Mouse (Mus musculus) erythroblast, embryonic 14.5 days (primary cell): ENCODE results near the gene Daam1. TPM values are rescaled to one million over a fixed set of nuclear protein-coding genes. Genes with fewer than 3 reads are reported as not detected.

Experiments used
- H3K27me3 ChIP-seq: 2 replicates; pipeline ENCODE4 v1.6.1; 2012; ENCODE audit warnings: inconsistent platforms; ENCODE audit not compliant: control insufficient read depth
- H3K36me3 ChIP-seq: 2 replicates; pipeline ENCODE4 v1.6.1; 2012; ENCODE audit warnings: mild to moderate bottlenecking, inconsistent platforms; ENCODE audit not compliant: control insufficient read depth
- H3K4me1 ChIP-seq: 2 replicates; pipeline ENCODE4 v1.6.1; 2012; ENCODE audit warnings: inconsistent platforms; ENCODE audit not compliant: control insufficient read depth
- H3K4me3 ChIP-seq: replicated peaks from 2 replicates; pipeline ENCODE3; 2012; ENCODE audit warnings: moderate library complexity, mild to moderate bottlenecking, inconsistent platforms
- H3K9me3 ChIP-seq: 2 replicates; pipeline ENCODE4 v1.6.1; 2012; ENCODE audit warnings: low read length, inconsistent platforms, mixed read lengths; ENCODE audit not compliant: control insufficient read depth
- GATA1 ChIP-seq: IDR thresholded peaks from 2 replicates; pipeline ENCODE4 v1.6.1; 2012; ENCODE audit warnings: low read length, inconsistent platforms, mixed read lengths
- TAL1 ChIP-seq: IDR thresholded peaks from 3 replicates; pipeline ENCODE4 v1.6.1; 2012; ENCODE audit warnings: low read length, inconsistent platforms, mixed read lengths
- polyA plus RNA-seq: library from polyadenylated mRNA; stranded (reverse); fragments of >175 nt; gene quantifications from 2 replicates; pipeline ENCODE4 v1.2.3, GENCODE M21; 2012

Gene Daam1
- polyA plus RNA-seq, 1 experiment = 2.2 TPM

DNA sequence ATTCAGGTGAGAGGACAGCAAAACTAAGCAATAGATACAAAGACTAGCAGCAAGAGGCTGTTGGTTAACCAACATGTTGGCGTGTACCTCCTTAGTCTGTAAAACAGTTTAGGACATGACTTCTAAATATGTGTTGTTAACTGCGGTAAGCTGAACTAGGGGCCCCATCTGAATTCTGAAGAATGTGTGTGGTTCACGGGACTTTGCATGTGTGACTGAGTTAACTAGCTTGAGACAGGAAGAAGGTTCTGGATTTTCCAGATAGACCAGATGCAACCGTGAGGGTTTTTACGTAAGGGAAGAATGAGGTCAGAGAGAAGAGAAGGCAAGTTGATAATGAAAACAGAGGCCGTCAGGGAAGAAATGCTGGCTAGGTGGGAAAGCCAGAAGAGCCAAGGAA lies 206.2 kb downstream of the Daam1 start:
- H3K27me3 ChIP-seq = no peaks in the 10 kb centered on the region
- no peak overlapping the region for H3K4me3 ChIP-seq
- H3K4me1 ChIP-seq = peaks cover 3% of the 10 kb centered on the region
- no peaks in the 10 kb centered on the region for H3K9me3 ChIP-seq
- TF ChIP-seq TAL1 (no peak), GATA1 (no peak)
- H3K36me3 ChIP-seq = no peaks in the 10 kb centered on the region

DNA sequence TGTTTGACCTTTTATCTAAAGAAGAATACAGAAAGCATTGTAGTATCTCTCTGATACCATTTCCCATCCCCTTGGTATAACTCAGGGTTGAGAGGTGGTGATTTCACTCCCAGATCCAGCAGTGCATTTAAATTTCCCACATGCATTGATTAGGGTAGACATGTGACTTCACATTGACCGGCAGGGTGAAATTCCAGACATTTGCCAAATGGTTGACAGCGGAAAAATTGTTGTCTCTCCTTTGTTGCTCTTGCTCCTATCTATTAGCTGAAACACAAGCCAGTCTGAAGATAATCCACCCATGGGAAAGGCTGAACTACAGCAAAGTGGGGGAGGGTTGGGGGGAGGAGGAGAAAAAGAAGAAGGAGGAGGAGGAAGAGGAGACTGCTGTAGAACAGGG lies 208.0 kb downstream of the Daam1 start:
- Histone ChIP-seq H3K4me3 (no peak overlapping the region), H3K4me1 (peaks cover 3% of the 10 kb centered on the region), H3K9me3 (no peaks in the 10 kb centered on the region), H3K27me3 (no peaks in the 10 kb centered on the region), H3K36me3 (no peaks in the 10 kb centered on the region)
- TF ChIP-seq GATA1 (no peak), TAL1 (no peak)

DNA sequence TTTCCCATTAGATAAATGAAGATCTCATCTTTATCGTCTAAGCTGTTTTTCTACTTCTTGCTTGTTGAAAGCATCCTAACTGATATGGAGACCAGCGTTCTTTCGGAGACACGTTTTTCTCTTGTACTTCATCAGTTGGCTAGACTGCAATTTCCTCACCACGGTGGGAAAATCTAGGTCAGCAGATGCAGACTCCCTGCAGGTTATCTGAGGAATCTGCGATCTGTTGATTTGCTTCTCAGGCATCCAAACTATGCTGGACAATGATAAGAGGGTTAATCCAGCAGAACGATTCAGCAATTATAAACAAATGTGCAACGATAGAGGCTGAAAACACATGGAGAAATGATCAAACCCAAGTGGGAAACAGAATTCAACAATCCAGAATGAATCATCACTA lies 208.6 kb downstream of the Daam1 start:
- Histone ChIP-seq H3K27me3 (no peaks in the 10 kb centered on the region), H3K36me3 (no peaks in the 10 kb centered on the region), H3K4me3 (no peak overlapping the region), H3K9me3 (no peaks in the 10 kb centered on the region), H3K4me1 (peaks cover 3% of the 10 kb centered on the region)
- TF ChIP-seq TAL1 = no peak

DNA sequence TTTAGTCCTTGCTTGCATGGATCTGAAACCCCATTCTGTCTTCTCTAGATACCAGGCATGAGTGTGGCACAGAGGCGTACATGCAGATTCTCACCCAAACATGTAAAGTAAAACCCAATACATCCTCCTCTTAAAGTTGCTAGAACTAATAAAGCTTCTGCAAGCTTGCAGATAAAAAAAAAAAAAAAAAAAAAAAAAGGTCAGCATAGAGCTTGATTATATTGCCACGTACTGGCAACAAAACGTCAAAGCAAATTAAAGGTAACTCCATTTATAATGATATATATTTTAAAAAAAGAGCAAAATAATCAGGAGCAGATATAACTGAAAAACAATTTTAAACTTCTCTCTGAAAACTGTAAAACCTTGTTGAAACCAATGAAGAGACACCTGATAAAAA lies 210.4 kb downstream of the Daam1 start:
- H3K27me3 ChIP-seq = no peaks in the 10 kb centered on the region
- H3K4me3 ChIP-seq = no peak overlapping the region
- no peaks in the 10 kb centered on the region for H3K9me3 ChIP-seq
- peaks cover 1% of the 10 kb centered on the region for H3K4me1 ChIP-seq
- no peaks in the 10 kb centered on the region for H3K36me3 ChIP-seq
- no peak for TF ChIP-seq GATA1
- TF ChIP-seq TAL1 = no peak

Other genes with a start within 250 kb of the Daam1 start
- not detected in 2 replicates for gene Gpr135, start 240.0 kb downstream of the Daam1 start, polyA plus RNA-seq